ENCODE assay signal across 15 mouse cellular contexts in genomic region chr3:149262332-149262970, GRCm38 (mm10).
DNase-seq lines count a peak whose midpoint lies in the region; ATAC-seq and TF ChIP-seq lines count a peak whose summit lies in the region.
"Had no signal": no experiment of that assay in that cellular context is flagged by ENCODE, and none has a peak within 500 bp of the region (broad histone marks: within the 10 kb centered on the region; RNA-seq: fewer than 3 reads in every experiment).

No protein-coding gene starts in this region.

- DNase-seq in adrenal gland, postnatal 36 days: peak; percentile 7 to 12
- DNase-seq in adrenal gland, postnatal 10 days: no peak
- peak; percentile 26 to 33 for DNase-seq in kidney, adult 8-10 months
- no peak for DNase-seq in heart, postnatal 0 days (ENCODE audit: low spot score)
- DNase-seq in lung, postnatal 25 days (ENCODE audit: low spot score): peak; percentile 57
- no peak for DNase-seq in spleen, adult 12 weeks (ENCODE audit: low spot score)
- DNase-seq in testis, postnatal 10 days (ENCODE audit: low spot score): no peak
- DNase-seq: cerebellum, adult 9-11 months; gastrocnemius, postnatal 25 days; midbrain, embryonic 14.5 days; right cerebral cortex, adult 18-20 months had no signal

- no peaks in the 10 kb centered on the region for H3K4me1 ChIP-seq in kidney, embryonic 14.5 days (ENCODE audit: control insufficient read depth, insufficient read depth, low read length)
- peaks cover 17% of the 10 kb centered on the region for H3K4me1 ChIP-seq in heart, postnatal 0 days (ENCODE audit: control insufficient read depth, insufficient read depth)
- H3K4me1 ChIP-seq: embryonic facial prominence, embryonic 15.5 days had no signal

- H3K36me3 ChIP-seq in kidney, embryonic 14.5 days (ENCODE audit: control insufficient read depth, insufficient read depth, low read length): no peaks in the 10 kb centered on the region
- H3K36me3 ChIP-seq in heart, postnatal 0 days (replicated peaks; ENCODE audit: control insufficient read depth, insufficient read depth, low read length): no peaks in the 10 kb centered on the region
- H3K36me3 ChIP-seq: embryonic facial prominence, embryonic 15.5 days; forebrain, embryonic 12.5 days; limb, embryonic 15.5 days had no signal

- H3K4me2 ChIP-seq in kidney, embryonic 14.5 days (replicated peaks; ENCODE audit: low read depth, low read length): no peak overlapping the region
- H3K4me2 ChIP-seq in heart, postnatal 0 days (ENCODE audit: low read depth, low read length): 0 out of 2 replicates have a peak overlapping the region, but pooled peaks have one; percentile 9
- H3K4me2 ChIP-seq: embryonic facial prominence, embryonic 15.5 days; forebrain, embryonic 12.5 days; limb, embryonic 15.5 days had no signal

- ATAC-seq in kidney, embryonic 14.5 days (ENCODE audit: low FRiP score, low TSS enrichment): no peak
- ATAC-seq in heart, postnatal 0 days (ENCODE audit: insufficient read depth, low read depth): peak; percentile 49

- H3K4me3 ChIP-seq in kidney, embryonic 14.5 days (ENCODE audit: low read length): no peak overlapping the region
- H3K4me3 ChIP-seq in heart, postnatal 0 days (ENCODE audit: low read depth, low read length): no peak overlapping the region
- H3K4me3 ChIP-seq: embryonic facial prominence, embryonic 15.5 days; forebrain, embryonic 12.5 days; limb, embryonic 15.5 days had no signal

- no peak overlapping the region for H3K27ac ChIP-seq in kidney, embryonic 14.5 days (ENCODE audit: low read depth, low read length)
- H3K27ac ChIP-seq in heart, postnatal 0 days (ENCODE audit: low read depth): peak overlapping the region; percentile 65
- H3K27ac ChIP-seq: embryonic facial prominence, embryonic 15.5 days; forebrain, embryonic 12.5 days; limb, embryonic 15.5 days had no signal

- TF ChIP-seq EP300 in heart, postnatal 0 days (IDR thresholded peaks at IDR 0.05; ENCODE audit: low read depth): 0 out of 2 replicates have a peak, but pooled peaks have one; percentile 50

- 49% methylated on average over 3 of the region's 3 CpGs for WGBS in kidney, embryonic 14.5 days
- WGBS in heart, postnatal 0 days: 17% methylated on average over 3 of the region's 3 CpGs

- H3K9ac ChIP-seq in kidney, embryonic 14.5 days (ENCODE audit: low read depth, low read length): no peak overlapping the region
- H3K9ac ChIP-seq in heart, postnatal 0 days (replicated peaks; ENCODE audit: low read depth, low read length): no peak overlapping the region
- H3K9ac ChIP-seq: embryonic facial prominence, embryonic 15.5 days; forebrain, embryonic 12.5 days; limb, embryonic 15.5 days had no signal

- no peaks in the 10 kb centered on the region for H3K9me3 ChIP-seq in kidney, embryonic 14.5 days (ENCODE audit: control insufficient read depth, low read length)
- no peaks in the 10 kb centered on the region for H3K9me3 ChIP-seq in heart, postnatal 0 days (replicated peaks; ENCODE audit: control insufficient read depth, low read length)
- H3K9me3 ChIP-seq: embryonic facial prominence, embryonic 15.5 days; forebrain, embryonic 12.5 days; limb, embryonic 15.5 days had no signal

- no peaks in the 10 kb centered on the region for H3K27me3 ChIP-seq in kidney, embryonic 14.5 days (ENCODE audit: control insufficient read depth, insufficient read depth, low read length)
- H3K27me3 ChIP-seq in heart, postnatal 0 days (ENCODE audit: control insufficient read depth, insufficient read depth, low read length): no peaks in the 10 kb centered on the region
- H3K27me3 ChIP-seq: embryonic facial prominence, embryonic 15.5 days; forebrain, embryonic 12.5 days; limb, embryonic 15.5 days had no signal

- no peak for TF ChIP-seq CTCF in heart, postnatal 0 days (IDR thresholded peaks at IDR 0.05; ENCODE audit: low read depth)

Comparison
In these comparisons a context has a peak if more than half of its experiments do, and no peak if none do; other contexts are left out.
1. DNase-seq: peak in adrenal gland, postnatal 36 days (2 of 2), kidney, adult 8-10 months (2 of 2) and lung, postnatal 25 days (single experiment); none in adrenal gland, postnatal 10 days (single experiment), heart, postnatal 0 days (single experiment), spleen, adult 12 weeks (single experiment) and testis, postnatal 10 days (single experiment).